Mouse (Mus musculus) midbrain, postnatal 0 days (tissue): ENCODE results near the gene Lsp1. TPM values are rescaled to one million over a fixed set of nuclear protein-coding genes. Genes with fewer than 3 reads are reported as not detected.
A peak's percentile ranks its signal among the peaks of the same experiment; 100 is the strongest.

Source experiments
- ATAC-seq: fragments of 200-750 bp; cut with Nextera tagmentation; 2 replicates; pipeline ENCODE4 v1.8.0; 2017; ENCODE audit warnings: moderate number of reproducible peaks, mild to moderate bottlenecking, moderate TSS enrichment, moderate library complexity; ENCODE audit not compliant: low FRiP score
- DNase-seq: peaks from one replicate; pipeline ENCODE4 v3.0.0-alpha.2; 2015; ENCODE audit warnings: low spot score
- H3K27ac ChIP-seq: fragments of 300-500 bp; sonication (generic); 2 replicates; pipeline ENCODE4 v1.5.1; 2014; ENCODE audit warnings: low read depth, mild to moderate bottlenecking, low read length, mixed read lengths
- H3K27me3 ChIP-seq: fragments of 300-500 bp; sonication (generic); 2 replicates; pipeline ENCODE4 v1.6.1; 2014; ENCODE audit warnings: low read length, control low read depth, mixed read lengths; ENCODE audit not compliant: insufficient read depth
- H3K36me3 ChIP-seq: fragments of 300-500 bp; sonication (generic); 2 replicates; pipeline ENCODE4 v1.6.1; 2014; ENCODE audit warnings: low read length, control low read depth, mixed read lengths; ENCODE audit not compliant: insufficient read depth
- H3K4me1 ChIP-seq: fragments of 300-500 bp; sonication (generic); 2 replicates; pipeline ENCODE4 v1.6.1; 2014; ENCODE audit warnings: mild to moderate bottlenecking, control low read depth, antibody characterized with exemption, low read length, mixed read lengths; ENCODE audit not compliant: insufficient read depth
- H3K4me2 ChIP-seq: fragments of 300-500 bp; sonication (generic); 2 replicates; pipeline ENCODE4 v1.6.1; 2014; ENCODE audit warnings: low read depth, mild to moderate bottlenecking, low read length, mixed read lengths; ENCODE audit not compliant: poor library complexity, severe bottlenecking
- H3K4me3 ChIP-seq: fragments of 300-500 bp; sonication (generic); 2 replicates; pipeline ENCODE4 v1.5.1; 2014; ENCODE audit warnings: low read depth, mild to moderate bottlenecking, low read length, moderate library complexity
- H3K9ac ChIP-seq: fragments of 300-500 bp; sonication (generic); replicated peaks from 2 replicates; pipeline ENCODE4 v1.6.1; 2014; ENCODE audit warnings: mild to moderate bottlenecking, low read length, moderate library complexity, mixed read lengths; ENCODE audit not compliant: poor library complexity, severe bottlenecking
- H3K9me3 ChIP-seq: fragments of 300-500 bp; sonication (generic); 2 replicates; pipeline ENCODE4 v1.6.1; 2016; ENCODE audit warnings: low read length, control low read depth
- CTCF ChIP-seq: IDR thresholded peaks from 2 replicates; pipeline ENCODE4 v1.5.1; 2016; ENCODE audit warnings: antibody characterized with exemption, mild to moderate bottlenecking
- WGBS: fragments of 180-500 bp; shearing (Covaris S2); extraction: QIAGEN DNeasy Blood & Tissue Kit; methylation state at CpG from one replicate; pipeline ENCODE4 v1.1.7; 2014; 5-methylcytosine and 5-hydroxymethylcytosine counted together
- polyA plus RNA-seq: library from polyadenylated mRNA; unstranded; fragments of >200 nt; fragmentation: Nextera tagmentation; extraction: Ambion mirVana; gene quantifications from 2 replicates; pipeline ENCODE4 v1.2.1, GENCODE M21; 2015
- total RNA-seq: library from RNA; depleted of rRNA; stranded (reverse); fragments of >200 nt; gene quantifications from 2 replicates; pipeline ENCODE4 v1.2.3, GENCODE M21; 2014

Lsp1 gene
- total and polyA plus RNA-seq, 2 experiments from 2014 or later, result 5.3 to 11.0 TPM

GRCm38 (mm10) chr7:142470171-142470691, 9.6 kb downstream of the Lsp1 start:
- WGBS, result 81% methylated on average over 7 of the region's 7 CpGs
- ATAC-seq, result no peak

GRCm38 (mm10) chr7:142470808-142471413, 10.3 kb downstream of the Lsp1 start:
- Histone ChIP-seq H3K9ac (no peak overlapping the region), H3K4me2 (no peak overlapping the region), H3K27ac (no peak overlapping the region), H3K4me1 (no peaks in the 10 kb centered on the region), H3K9me3 (no peaks in the 10 kb centered on the region), H3K27me3 (no peaks in the 10 kb centered on the region), H3K4me3 (no peak overlapping the region), H3K36me3 (no peaks in the 10 kb centered on the region)
- WGBS, result 22% methylated on average over 4 of the region's 4 CpGs
- ATAC-seq (peak; percentile 76), DNase-seq (peak; percentile 70)
- no peak for TF ChIP-seq CTCF

More at GRCm38 (mm10) chr7:142470171-142470691, 9.6 kb downstream of the Lsp1 start:
- no peak overlapping the region for H3K4me3 ChIP-seq
- H3K9me3 ChIP-seq, result no peaks in the 10 kb centered on the region
- H3K36me3 ChIP-seq, result no peaks in the 10 kb centered on the region
- H3K4me1 ChIP-seq, result no peaks in the 10 kb centered on the region
- H3K27ac ChIP-seq, result no peak overlapping the region
- DNase-seq, result no peak
- H3K27me3 ChIP-seq, result no peaks in the 10 kb centered on the region
- no peak for TF ChIP-seq CTCF
- H3K4me2 ChIP-seq, result no peak overlapping the region
- no peak overlapping the region for H3K9ac ChIP-seq

- H3K4me1 ChIP-seq, result no peaks in the 10 kb centered on the region
- no peak overlapping the region for H3K4me3 ChIP-seq
- H3K9me3 ChIP-seq, result no peaks in the 10 kb centered on the region
- TF ChIP-seq CTCF, result no peak
- H3K27ac ChIP-seq, result no peak overlapping the region
- H3K4me2 ChIP-seq, result no peak overlapping the region
- 38% methylated on average over 6 of the region's 6 CpGs for WGBS
- DNase-seq, result no peak
- ATAC-seq, result no peak
- H3K27me3 ChIP-seq, result no peaks in the 10 kb centered on the region
- H3K36me3 ChIP-seq, result no peaks in the 10 kb centered on the region
- no peak overlapping the region for H3K9ac ChIP-seq
Measured at GRCm38 (mm10) chr7:142471414-142471861, 10.8 kb downstream of the Lsp1 start.

- no peak for ATAC-seq
- Histone ChIP-seq H3K4me3 (no peak overlapping the region), H3K4me1 (no peaks in the 10 kb centered on the region), H3K27ac (no peak overlapping the region), H3K27me3 (no peaks in the 10 kb centered on the region), H3K9me3 (no peaks in the 10 kb centered on the region), H3K4me2 (no peak overlapping the region), H3K9ac (no peak overlapping the region), H3K36me3 (no peaks in the 10 kb centered on the region)
- DNase-seq, result no peak
- WGBS, result 48% methylated on average over 15 of the region's 15 CpGs
- no peak for TF ChIP-seq CTCF
Measured at GRCm38 (mm10) chr7:142471884-142472570, 11.4 kb downstream of the Lsp1 start.

- Histone ChIP-seq H3K36me3 (no peaks in the 10 kb centered on the region), H3K4me3 (no peak overlapping the region), H3K27me3 (no peaks in the 10 kb centered on the region), H3K9ac (no peak overlapping the region), H3K27ac (no peak overlapping the region), H3K9me3 (no peaks in the 10 kb centered on the region), H3K4me2 (no peak overlapping the region), H3K4me1 (no peaks in the 10 kb centered on the region)
- ATAC-seq, result no peak
- DNase-seq, result no peak
- WGBS, result 93% methylated on average over 4 of the region's 4 CpGs
- no peak for TF ChIP-seq CTCF
Measured at GRCm38 (mm10) chr7:142472936-142473335, 12.3 kb downstream of the Lsp1 start.

GRCm38 (mm10) chr7:142473476-142473875, 12.9 kb downstream of the Lsp1 start:
- no peak overlapping the region for H3K9ac ChIP-seq
- H3K9me3 ChIP-seq, result no peaks in the 10 kb centered on the region
- H3K4me3 ChIP-seq, result no peak overlapping the region
- H3K36me3 ChIP-seq, result no peaks in the 10 kb centered on the region
- no peak overlapping the region for H3K4me2 ChIP-seq
- no peak for TF ChIP-seq CTCF
- no peaks in the 10 kb centered on the region for H3K4me1 ChIP-seq
- no peak overlapping the region for H3K27ac ChIP-seq
- DNase-seq, result no peak
- no peak for ATAC-seq
- 92% methylated on average over 2 of the region's 2 CpGs for WGBS
- no peaks in the 10 kb centered on the region for H3K27me3 ChIP-seq
